Mouse (Mus musculus) small intestine, adult 2 months (tissue): ENCODE measurements around the gene Cmtr1. TPM values are rescaled to one million over a fixed set of nuclear protein-coding genes. Genes with fewer than 3 reads are reported as not detected.
A peak's percentile ranks its signal among the peaks of the same experiment; 100 is the strongest.
"Not testable (repeated sequence)": the region's sequence is repeated elsewhere in the genome, so short reads cannot be mapped to it uniquely, and the experiment has no call there.

Experiments used
- H3K27ac ChIP-seq: fragments of 200-500 bp; 2 replicates; pipeline ENCODE4 v1.5.1; 2012; ENCODE audit warnings: low read depth, low read length, control low read depth, inconsistent platforms; ENCODE audit not compliant: insufficient read depth
- H3K27me3 ChIP-seq: fragments of 200-500 bp; 2 replicates; pipeline ENCODE4 v1.6.1; 2012; ENCODE audit warnings: mild to moderate bottlenecking, moderate library complexity, low read length, inconsistent platforms; ENCODE audit not compliant: control insufficient read depth, insufficient read depth
- H3K36me3 ChIP-seq: fragments of 200-500 bp; 2 replicates; pipeline ENCODE4 v1.6.1; 2012; ENCODE audit warnings: mild to moderate bottlenecking, low read length, control low read depth, inconsistent platforms; ENCODE audit not compliant: control insufficient read depth, insufficient read depth
- H3K4me1 ChIP-seq: fragments of 200-500 bp; 2 replicates; pipeline ENCODE4 v1.6.1; 2012; ENCODE audit warnings: low read length, inconsistent platforms, mixed read lengths; ENCODE audit not compliant: control insufficient read depth, insufficient read depth, insufficient read length
- H3K4me3 ChIP-seq: fragments of 200-500 bp; 2 replicates; pipeline ENCODE4 v1.5.1; 2012; ENCODE audit warnings: low read depth, mild to moderate bottlenecking, control low read depth, inconsistent platforms, low read length, moderate library complexity
- CTCF ChIP-seq: fragments of 200-500 bp; IDR thresholded peaks from 2 replicates; pipeline ENCODE4 v1.5.1; 2012; ENCODE audit warnings: low read depth, mild to moderate bottlenecking, control low read depth, inconsistent platforms, low read length, moderate library complexity, mixed read lengths; ENCODE audit not compliant: insufficient replicate concordance, insufficient read length; ENCODE audit errors: extremely low read depth
- POLR2A ChIP-seq: fragments of 200-500 bp; IDR thresholded peaks from 2 replicates; pipeline ENCODE4 v1.6.1; 2012; ENCODE audit warnings: low read depth, mild to moderate bottlenecking, control low read depth, inconsistent platforms, low read length, moderate library complexity
- WGBS: fragments of 180-500 bp; shearing (Covaris S2); methylation state at CpG from one replicate; pipeline ENCODE4 v1.1.7; 2018; 5-methylcytosine and 5-hydroxymethylcytosine counted together
- polyA plus RNA-seq: library from polyadenylated mRNA; depleted of rRNA; stranded (reverse); fragments of >200 nt; gene quantifications from 2 replicates; pipeline ENCODE4 v1.2.3, GENCODE M21; 2012; rRNA removed

Cmtr1 gene
- 8.1 and 11.7 TPM in 2 replicates for polyA plus RNA-seq

DNA sequence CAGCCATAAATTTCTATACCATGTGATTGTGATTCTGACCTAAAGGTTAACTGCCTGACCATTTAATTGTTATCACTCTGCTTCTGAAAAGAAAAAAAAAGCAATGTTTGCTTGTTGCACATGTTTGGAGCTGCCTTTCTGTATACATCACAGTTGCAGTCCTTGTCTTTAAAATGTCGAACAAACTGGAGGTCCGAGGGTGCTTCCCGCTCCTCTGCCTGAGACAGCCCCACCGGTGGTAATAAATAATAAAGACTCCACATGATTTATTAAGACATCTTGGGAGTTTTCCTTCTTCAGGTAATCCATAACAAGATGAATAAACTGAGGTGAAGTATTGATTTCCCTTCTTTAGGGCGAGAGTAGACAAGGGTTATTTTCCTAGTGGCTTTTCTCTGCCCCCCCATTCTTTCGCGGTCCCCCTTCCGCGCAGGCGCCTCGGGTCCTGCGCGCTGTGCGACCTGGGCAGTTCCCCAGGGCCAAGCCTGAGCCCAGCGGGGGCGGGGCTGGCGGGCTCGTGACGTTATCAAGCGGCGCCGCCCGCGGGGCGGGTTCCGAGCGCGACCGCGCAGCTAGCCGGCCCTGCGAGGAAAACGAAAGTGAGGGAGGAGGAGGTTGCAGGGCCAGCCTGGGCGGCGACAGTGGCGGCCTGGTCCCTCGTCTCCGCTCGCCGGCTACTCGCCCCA lies at the start of gene Cmtr1:
Gene Cmtr1 (plus strand): TSS at position 520 of the 686 bp plus-strand sequence.
- Histone ChIP-seq H3K27me3 (no peaks in the 10 kb centered on the region), H3K36me3 (peaks cover 10% of the 10 kb centered on the region), H3K4me3 (peak within 1 kb of the TSS; percentile 95), H3K27ac (peak within 1 kb of the TSS; percentile 87), H3K4me1 (no peaks in the 10 kb centered on the region)
- TF ChIP-seq POLR2A (peak; percentile 82), CTCF (no peak)
- WGBS: under 1% methylated on average over 40 of the region's 41 CpGs

DNA sequence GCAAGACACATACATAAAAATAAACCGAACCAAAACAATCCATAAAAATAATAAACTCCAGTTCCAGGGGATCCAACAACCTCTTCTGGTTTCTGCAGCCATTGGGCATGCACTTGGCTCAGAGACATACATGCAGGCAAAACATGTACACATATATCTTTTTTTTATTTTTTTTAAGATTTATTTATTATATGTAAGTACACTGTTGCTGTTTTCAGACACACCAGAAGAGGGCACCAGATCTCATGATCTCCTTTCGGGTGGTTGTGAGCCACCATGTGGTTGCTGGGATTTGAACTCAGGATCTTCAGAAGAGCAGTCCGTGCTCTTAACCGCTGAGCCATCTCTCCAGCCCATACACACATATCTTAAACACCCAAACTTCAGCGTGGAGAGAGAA lies 46.9 kb upstream of the Cmtr1 start:
- 79% methylated on average over 5 of the region's 5 CpGs for WGBS
- H3K4me1 ChIP-seq: peaks cover 12% of the 10 kb centered on the region; the same call in 1 of the 2 replicates
- H3K27me3 ChIP-seq, H3K4me3 ChIP-seq, H3K36me3 ChIP-seq, H3K27ac ChIP-seq: not testable (repeated sequence)

DNA sequence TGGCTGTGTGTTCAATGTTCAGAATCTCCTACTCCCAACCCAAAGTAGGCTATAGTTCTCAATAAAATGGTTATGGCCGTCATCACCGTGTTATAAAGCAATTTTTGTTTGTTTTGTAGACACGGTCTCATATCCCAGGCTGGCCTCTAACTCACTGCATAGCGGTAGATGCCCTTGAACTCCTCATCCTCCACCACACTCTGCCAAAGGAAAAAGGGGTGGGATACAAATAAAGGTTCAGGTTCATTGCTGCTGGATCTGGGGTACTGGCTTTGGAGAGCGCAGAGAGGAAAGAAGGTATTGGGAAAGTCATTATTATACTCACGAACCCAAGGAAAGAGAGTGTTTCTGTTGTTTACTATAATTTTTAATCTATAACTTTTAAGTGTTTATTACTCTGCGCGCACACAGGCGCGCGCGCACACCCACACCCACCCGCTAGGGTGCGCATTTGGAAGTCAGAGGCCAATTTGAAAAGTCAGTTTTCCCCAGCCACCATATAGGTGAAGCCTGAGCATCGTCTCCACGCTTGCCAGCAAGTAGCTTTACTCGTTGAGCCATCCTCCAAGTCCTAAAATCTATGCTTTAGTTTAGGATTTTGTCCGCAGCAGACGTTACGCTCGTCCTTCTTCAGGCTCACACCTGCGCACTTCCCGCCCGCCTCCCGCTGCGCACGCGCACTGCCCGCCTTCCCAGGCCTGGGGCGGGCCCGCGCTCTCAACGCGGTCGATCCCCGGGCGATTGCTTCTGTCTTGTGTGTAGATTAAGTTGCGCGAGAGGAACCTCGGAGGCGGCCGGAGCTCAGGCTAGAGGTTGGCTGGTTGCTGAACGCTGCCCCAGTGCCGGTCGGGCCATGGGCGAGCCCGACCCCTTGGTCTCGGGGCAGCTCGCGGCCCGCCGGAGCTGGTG lies 46.0 kb upstream of the Cmtr1 start, which contains the start of the genes Rnf8 and Gm28043:
Gene Rnf8 (plus strand): TSS at position 676 of the 909 bp plus-strand sequence.
Gene Gm28043 (plus strand): TSS at position 762 of the 909 bp plus-strand sequence.
- peaks cover 12% of the 10 kb centered on the region; the same call in 1 of the 2 replicates for H3K4me1 ChIP-seq
- TF ChIP-seq CTCF: peak; percentile 87; the same call in 1 of the 2 replicates
- peak; percentile 86 for TF ChIP-seq POLR2A
- under 1% methylated on average over 52 of the region's 52 CpGs for WGBS
- peak within 1 kb of the TSS; percentile 91 for H3K4me3 ChIP-seq
- peaks cover 3% of the 10 kb centered on the region; the same call in 1 of the 2 replicates for H3K36me3 ChIP-seq
- no peaks in the 10 kb centered on the region for H3K27me3 ChIP-seq
- H3K27ac ChIP-seq: peak within 1 kb of the TSS; percentile 70

DNA sequence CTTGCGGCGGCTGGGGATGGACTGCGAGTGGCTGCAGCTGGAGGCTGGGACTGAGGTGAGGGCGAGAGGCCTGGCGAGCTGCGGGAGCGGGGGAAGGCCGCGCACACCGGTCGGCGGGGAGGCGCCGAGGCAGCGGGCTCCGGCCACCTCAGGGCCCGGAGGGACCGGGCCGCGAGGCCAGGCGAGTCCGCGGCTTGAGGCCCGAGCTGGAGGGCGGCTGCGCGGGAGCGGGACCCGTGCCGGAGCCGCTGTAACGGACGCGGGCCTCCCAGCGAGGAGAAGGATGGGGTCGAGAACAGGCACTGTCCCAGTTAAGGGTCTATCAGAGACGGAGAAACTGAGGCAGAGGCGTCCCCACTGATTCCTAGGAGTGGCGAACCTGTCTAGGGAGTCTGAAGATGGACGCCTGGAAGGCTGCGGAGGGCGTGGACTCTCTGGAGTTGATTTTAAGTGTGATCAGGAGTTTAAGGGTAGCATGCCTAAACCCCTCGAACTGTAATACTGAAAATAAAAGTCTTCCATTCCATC lies 45.3 kb upstream of the Cmtr1 start:
- Histone ChIP-seq H3K36me3 (peaks cover 6% of the 10 kb centered on the region; the same call in 1 of the 2 replicates), H3K4me1 (peaks cover 12% of the 10 kb centered on the region; the same call in 1 of the 2 replicates), H3K4me3 (peak overlapping the region; percentile 91), H3K27me3 (no peaks in the 10 kb centered on the region), H3K27ac (peak overlapping the region; percentile 70)
- WGBS: 1% methylated on average over 42 of the region's 43 CpGs
- TF ChIP-seq POLR2A (no peak; the same call in 1 of the 2 replicates), CTCF (0 out of 2 replicates have a peak, but pooled peaks have one; percentile 6)

DNA sequence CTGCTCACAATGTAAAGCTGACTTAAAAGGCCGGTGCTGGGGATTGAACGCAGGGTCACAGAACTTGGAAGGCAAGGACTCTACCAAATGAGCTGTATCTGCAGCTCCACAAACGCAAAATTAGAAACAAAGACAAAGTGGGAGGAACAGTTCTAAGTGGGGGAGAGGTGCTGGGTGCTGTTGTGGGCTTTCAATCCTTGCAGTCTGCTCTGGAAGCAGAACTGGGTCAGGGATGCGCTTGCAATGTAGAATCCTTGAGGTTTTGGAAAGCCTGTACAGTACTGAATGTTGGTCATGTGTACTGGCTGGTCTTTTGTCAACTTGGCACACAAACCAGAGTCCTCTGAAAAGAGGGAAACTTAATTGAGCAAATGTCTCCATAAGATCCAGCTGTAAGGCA lies 44.8 kb upstream of the Cmtr1 start:
- 7% methylated on average over 4 of the region's 4 CpGs for WGBS
- Histone ChIP-seq H3K36me3 (peaks cover 6% of the 10 kb centered on the region; the same call in 1 of the 2 replicates), H3K27ac (no peak overlapping the region), H3K4me1 (peaks cover 12% of the 10 kb centered on the region; the same call in 1 of the 2 replicates), H3K27me3 (no peaks in the 10 kb centered on the region), H3K4me3 (peak overlapping the region; percentile 91)
- no peak for TF ChIP-seq POLR2A
- no peak for TF ChIP-seq CTCF

DNA sequence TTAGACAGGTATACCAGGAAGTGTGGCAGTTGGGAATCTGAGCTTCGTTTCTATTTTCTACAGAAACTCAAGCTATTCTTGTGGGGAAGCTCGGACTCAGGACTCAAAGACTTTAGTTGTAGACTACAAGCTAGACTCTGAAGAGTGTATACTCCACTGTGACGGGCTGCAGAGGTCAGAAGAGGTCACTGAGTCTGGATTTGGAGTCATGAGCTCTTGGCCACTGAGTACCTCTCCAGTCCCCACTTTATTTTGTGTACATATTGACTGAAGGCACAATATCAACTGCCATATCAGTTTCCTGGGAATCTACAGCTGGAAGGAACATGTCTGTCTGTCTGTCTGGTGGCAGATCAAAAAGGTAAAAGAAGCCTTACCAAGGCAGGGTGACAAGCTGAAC lies 41.2 kb upstream of the Cmtr1 start:
- Histone ChIP-seq H3K4me1 (peaks cover 10% of the 10 kb centered on the region; the same call in 1 of the 2 replicates), H3K27ac (no peak overlapping the region), H3K36me3 (peaks cover 28% of the 10 kb centered on the region), H3K4me3 (no peak overlapping the region), H3K27me3 (no peaks in the 10 kb centered on the region)
- 61% methylated on average over 3 of the region's 3 CpGs for WGBS
- TF ChIP-seq CTCF (no peak), POLR2A (no peak)

DNA sequence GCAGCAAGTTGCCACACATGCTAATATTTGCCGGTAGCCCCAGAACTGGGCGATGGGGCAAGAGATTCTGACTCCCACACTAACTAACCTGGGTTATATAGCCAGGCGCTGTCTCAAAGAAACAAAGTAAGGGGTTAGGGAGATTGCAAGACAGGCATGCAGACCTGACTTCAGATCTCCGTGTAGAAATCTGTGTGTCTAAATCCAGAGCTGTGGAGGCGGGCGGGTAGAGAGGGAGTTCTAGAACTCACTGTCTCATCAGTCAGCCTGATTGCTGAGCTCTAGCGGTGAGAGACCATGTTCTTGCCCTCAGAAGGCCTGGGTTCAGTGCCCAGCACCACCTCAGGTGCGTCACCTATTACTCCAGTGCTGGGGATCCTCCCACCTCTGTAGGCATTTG lies 36.9 kb upstream of the Cmtr1 start:
- TF ChIP-seq CTCF (no peak), POLR2A (no peak)
- H3K27ac ChIP-seq: no peak overlapping the region
- H3K27me3 ChIP-seq: no peaks in the 10 kb centered on the region
- H3K4me3 ChIP-seq: no peak overlapping the region
- WGBS: 91% methylated on average over 8 of the region's 8 CpGs
- peaks cover 55% of the 10 kb centered on the region for H3K36me3 ChIP-seq
- H3K4me1 ChIP-seq: no peaks in the 10 kb centered on the region
